Mouse (Mus musculus) intestine, postnatal 0 days (tissue): ENCODE results near the gene Cel. TPM values are rescaled to one million over a fixed set of nuclear protein-coding genes. Genes with fewer than 3 reads are reported as not detected.

Experiments used
- ATAC-seq: fragments of 200-750 bp; cut with Nextera tagmentation; 2 replicates; pipeline ENCODE4 v1.8.0; 2017; ENCODE audit warnings: mild to moderate bottlenecking, moderate TSS enrichment, moderate library complexity
- H3K27ac ChIP-seq: fragments of 300-500 bp; sonication (generic); 2 replicates; pipeline ENCODE4 v1.5.1; 2014; ENCODE audit warnings: mild to moderate bottlenecking, low read depth, low read length, moderate library complexity
- H3K27me3 ChIP-seq: fragments of 300-500 bp; sonication (generic); replicated peaks from 2 replicates; pipeline ENCODE4 v1.6.1; 2014; ENCODE audit warnings: low read length, mixed read lengths; ENCODE audit not compliant: control insufficient read depth, insufficient read depth
- H3K36me3 ChIP-seq: fragments of 300-500 bp; sonication (generic); 2 replicates; pipeline ENCODE4 v1.6.1; 2014; ENCODE audit warnings: mild to moderate bottlenecking, moderate library complexity; ENCODE audit not compliant: control insufficient read depth, insufficient read depth
- H3K4me1 ChIP-seq: fragments of 300-500 bp; sonication (generic); replicated peaks from 2 replicates; pipeline ENCODE4 v1.6.1; 2014; ENCODE audit warnings: antibody characterized with exemption, low read length, mixed read lengths; ENCODE audit not compliant: control insufficient read depth, insufficient read depth
- H3K4me2 ChIP-seq: fragments of 300-500 bp; sonication (generic); replicated peaks from 2 replicates; pipeline ENCODE4 v1.6.1; 2014; ENCODE audit warnings: low read depth, mild to moderate bottlenecking, moderate library complexity
- H3K4me3 ChIP-seq: fragments of 300-500 bp; sonication (generic); 2 replicates; pipeline ENCODE4 v1.5.1; 2014; ENCODE audit warnings: low read depth, low read length
- H3K9ac ChIP-seq: fragments of 300-500 bp; sonication (generic); 2 replicates; pipeline ENCODE4 v1.6.1; 2014; ENCODE audit warnings: mild to moderate bottlenecking, low read depth, low read length
- H3K9me3 ChIP-seq: fragments of 300-500 bp; sonication (generic); 2 replicates; pipeline ENCODE4 v1.6.1; 2016; ENCODE audit warnings: mixed run types; ENCODE audit not compliant: control insufficient read depth
- CTCF ChIP-seq: sonication (generic); IDR thresholded peaks from 2 replicates; pipeline ENCODE4 v1.5.1; 2016; ENCODE audit warnings: low read depth, mild to moderate bottlenecking, control low read depth, antibody characterized with exemption, moderate library complexity
- WGBS: fragments of 180-500 bp; shearing (Covaris S2); extraction: QIAGEN DNeasy Blood & Tissue Kit; methylation state at CpG from one replicate; pipeline ENCODE4 v1.1.7; 2014; 5-methylcytosine and 5-hydroxymethylcytosine counted together
- polyA plus RNA-seq: library from polyadenylated mRNA; unstranded; fragments of >200 nt; fragmentation: Nextera tagmentation; extraction: Ambion mirVana; gene quantifications from 2 replicates; pipeline ENCODE4 v1.2.1, GENCODE M21; 2015

Cel gene
- polyA plus RNA-seq, 1 experiment from 2014 or later, result 5.5 TPM

DNA sequence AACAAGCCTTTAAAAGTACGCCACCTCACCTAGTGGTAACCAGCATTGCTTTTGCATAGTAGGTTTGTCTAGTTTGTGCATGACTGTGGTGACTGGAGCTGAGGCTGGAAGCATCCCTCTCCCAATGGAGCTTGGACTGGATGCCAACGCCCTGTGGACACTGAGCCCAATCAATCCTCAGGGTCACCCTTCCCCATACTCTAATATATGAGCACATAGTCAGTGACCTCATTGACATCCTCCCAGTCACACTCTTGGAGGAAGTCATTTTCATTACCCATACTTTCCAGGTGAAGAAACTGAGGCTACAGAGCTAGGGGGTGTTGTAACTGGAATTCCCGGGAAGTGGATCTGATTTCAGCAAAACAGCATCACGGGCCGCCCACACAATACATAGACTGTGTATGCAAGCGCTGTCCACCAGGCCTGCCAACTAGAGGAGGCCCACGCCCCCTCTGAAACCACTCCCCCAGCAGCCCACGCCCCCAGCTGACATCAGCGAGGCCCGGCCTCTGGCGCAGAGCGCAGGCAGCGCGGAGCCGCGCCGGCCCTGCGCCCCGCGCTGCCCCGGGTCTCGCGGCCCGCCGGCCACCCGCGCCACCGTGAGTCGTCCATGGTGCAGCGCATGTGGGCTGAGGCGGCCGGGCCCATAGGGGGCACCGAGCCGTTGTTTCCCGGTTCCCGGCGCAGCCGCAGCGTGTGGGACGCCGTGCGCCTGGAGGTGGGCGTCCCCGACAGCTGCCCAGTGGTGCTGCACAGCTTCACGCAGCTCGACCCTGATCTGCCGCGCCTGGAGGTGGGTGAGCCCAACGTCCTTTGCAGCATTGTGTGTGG is 30.0 kb downstream of the Cel start:
- Histone ChIP-seq H3K9me3 (no peaks in the 10 kb centered on the region), H3K27ac (peak overlapping the region; percentile 46; the same call in 1 of the 2 replicates), H3K4me3 (peak overlapping the region; percentile 63), H3K27me3 (no peaks in the 10 kb centered on the region), H3K4me1 (peaks cover 11% of the 10 kb centered on the region; the same call in 1 of the 2 replicates), H3K36me3 (no peaks in the 10 kb centered on the region), H3K4me2 (peak overlapping the region; percentile 95), H3K9ac (peak overlapping the region; percentile 58)
- peak; percentile 87 for ATAC-seq
- WGBS, result 3% methylated on average over 49 of the region's 49 CpGs
- TF ChIP-seq CTCF, result peak; percentile 39; the same call in 1 of the 2 replicates

DNA sequence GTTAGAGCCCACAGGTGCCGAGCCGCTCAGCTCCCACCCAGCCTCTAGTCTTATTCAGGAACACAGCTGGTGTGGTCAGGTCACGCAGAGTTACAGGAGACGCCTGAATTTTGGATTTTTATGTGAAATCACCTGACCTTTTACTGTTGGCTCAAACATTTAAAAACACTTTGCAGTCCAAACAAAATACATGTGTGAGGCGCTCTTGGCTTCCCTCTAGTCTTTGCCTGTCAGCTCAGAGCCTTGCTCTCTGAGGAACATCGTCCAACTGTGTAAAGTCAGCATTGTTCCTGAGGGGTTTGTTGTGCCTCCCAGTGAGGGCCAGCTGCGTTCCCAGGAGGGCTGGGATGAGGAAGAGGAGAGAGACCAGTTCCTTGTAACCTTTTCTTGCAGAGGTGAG is 32.9 kb downstream of the Cel start:
- no peak for ATAC-seq
- no peaks in the 10 kb centered on the region for H3K9me3 ChIP-seq
- H3K36me3 ChIP-seq, result no peaks in the 10 kb centered on the region
- H3K27me3 ChIP-seq, result no peaks in the 10 kb centered on the region
- 68% methylated on average over 7 of the region's 7 CpGs for WGBS
- no peak overlapping the region for H3K27ac ChIP-seq
- no peak overlapping the region for H3K4me2 ChIP-seq
- no peak overlapping the region for H3K9ac ChIP-seq
- no peak overlapping the region for H3K4me3 ChIP-seq
- no peak for TF ChIP-seq CTCF
- H3K4me1 ChIP-seq, result peaks cover 17% of the 10 kb centered on the region

DNA sequence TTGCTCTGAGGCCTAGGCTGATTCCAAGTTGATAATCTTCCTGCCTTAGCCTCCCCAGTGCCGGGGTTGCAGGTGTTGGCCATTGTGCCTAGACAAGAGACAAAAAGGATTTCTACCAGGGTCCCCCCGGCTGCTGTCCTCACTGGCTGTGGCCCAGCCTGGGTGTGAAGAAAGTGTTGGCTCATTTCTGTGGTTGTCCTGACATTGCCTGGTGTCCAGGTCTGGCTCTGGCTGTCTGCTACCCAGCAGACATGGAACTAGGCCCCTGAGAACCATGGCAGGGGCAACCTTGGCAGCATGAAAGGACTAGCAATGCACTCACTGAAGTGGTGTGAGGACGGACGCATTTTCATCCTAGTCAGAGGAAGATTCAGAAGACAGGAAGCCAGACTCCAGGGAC is 33.3 kb downstream of the Cel start:
- H3K4me1 ChIP-seq, result peaks cover 17% of the 10 kb centered on the region
- no peak overlapping the region for H3K9ac ChIP-seq
- no peaks in the 10 kb centered on the region for H3K27me3 ChIP-seq
- ATAC-seq, result no peak
- H3K27ac ChIP-seq, result no peak overlapping the region
- no peaks in the 10 kb centered on the region for H3K9me3 ChIP-seq
- 65% methylated on average over 4 of the region's 4 CpGs for WGBS
- no peak overlapping the region for H3K4me2 ChIP-seq
- no peaks in the 10 kb centered on the region for H3K36me3 ChIP-seq
- TF ChIP-seq CTCF, result no peak
- no peak overlapping the region for H3K4me3 ChIP-seq

DNA sequence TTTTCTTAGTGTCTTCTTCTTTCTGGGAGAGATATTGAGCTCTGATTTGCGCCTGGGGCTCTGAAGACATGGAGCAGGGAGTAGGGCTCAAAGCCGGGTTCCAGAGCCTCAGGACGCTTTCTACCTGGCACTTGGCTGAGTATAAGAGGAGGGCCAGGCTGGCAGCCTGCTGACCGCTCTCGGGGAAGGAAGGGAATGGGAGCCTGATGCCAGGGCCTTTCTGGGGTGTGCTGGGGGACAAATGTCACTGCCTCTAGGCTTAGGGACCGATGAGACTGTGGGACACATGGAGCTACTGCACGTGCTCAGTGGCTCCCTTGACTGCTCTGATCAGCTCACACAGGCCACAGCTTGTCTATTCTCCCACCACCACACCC is 34.9 kb downstream of the Cel start:
- Histone ChIP-seq H3K4me3 (no peak overlapping the region), H3K4me2 (no peak overlapping the region), H3K4me1 (peaks cover 16% of the 10 kb centered on the region), H3K27ac (no peak overlapping the region), H3K36me3 (no peaks in the 10 kb centered on the region), H3K27me3 (no peaks in the 10 kb centered on the region), H3K9ac (no peak overlapping the region), H3K9me3 (no peaks in the 10 kb centered on the region)
- WGBS, result 88% methylated on average over 7 of the region's 7 CpGs
- TF ChIP-seq CTCF, result no peak
- ATAC-seq, result no peak

DNA sequence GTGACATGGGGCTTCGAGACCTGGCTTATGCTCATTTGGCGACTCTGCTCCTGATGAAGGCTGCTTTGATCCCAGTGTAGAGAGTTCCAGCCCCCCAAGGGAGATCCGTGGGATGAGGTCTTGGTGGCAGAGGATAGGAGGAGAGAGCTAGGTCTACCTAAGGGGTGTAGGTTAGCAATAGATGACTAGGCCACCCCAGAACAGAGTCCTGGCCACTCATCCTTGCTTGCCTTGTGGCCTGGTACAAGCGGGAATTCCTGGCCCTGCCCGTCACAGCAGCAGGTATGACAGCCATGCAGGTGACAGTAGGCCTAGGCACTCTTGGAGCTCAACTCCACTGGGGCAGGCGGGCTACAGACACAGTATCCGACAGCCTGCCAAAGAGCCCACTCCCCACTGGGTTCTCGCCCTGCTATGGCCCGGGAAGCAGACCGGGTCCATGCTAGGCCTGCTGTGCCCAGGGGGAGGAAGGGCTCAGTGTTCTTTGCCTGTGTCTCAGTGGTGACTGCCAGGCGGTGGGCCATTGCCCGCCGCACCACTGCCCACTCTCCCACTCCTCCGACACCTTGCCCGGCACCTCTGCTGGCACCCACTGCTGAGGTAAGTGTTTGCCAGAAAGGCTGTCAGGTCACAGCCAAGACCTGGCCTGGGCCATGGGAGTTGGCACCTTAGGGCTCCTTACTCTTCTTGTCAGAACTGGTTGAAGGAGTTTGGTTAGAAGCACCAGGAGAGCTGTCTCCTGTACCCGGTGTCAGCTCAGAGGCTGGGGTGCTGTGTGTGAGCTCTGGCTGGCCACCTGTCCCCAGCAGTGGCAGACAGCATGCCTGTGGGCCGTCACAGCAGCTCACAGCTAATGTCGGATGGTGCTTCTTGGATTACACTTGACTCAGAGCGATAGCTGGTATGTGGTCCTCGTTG is 35.5 kb downstream of the Cel start:
- 95% methylated on average over 20 of the region's 20 CpGs for WGBS
- H3K9ac ChIP-seq, result no peak overlapping the region

More for the DNA sequence above, 35.5 kb downstream of the Cel start:
- Histone ChIP-seq H3K4me2 (no peak overlapping the region), H3K4me1 (peaks cover 15% of the 10 kb centered on the region), H3K36me3 (0 out of 2 replicates have a peak, but pooled peaks cover 2% of the 10 kb centered on the region), H3K27me3 (no peaks in the 10 kb centered on the region), H3K4me3 (no peak overlapping the region), H3K9me3 (no peaks in the 10 kb centered on the region), H3K27ac (no peak overlapping the region)
- TF ChIP-seq CTCF, result no peak
- no peak for ATAC-seq
